ENCODE assay signal across 7 mouse cellular contexts in the genomic region with DNA sequence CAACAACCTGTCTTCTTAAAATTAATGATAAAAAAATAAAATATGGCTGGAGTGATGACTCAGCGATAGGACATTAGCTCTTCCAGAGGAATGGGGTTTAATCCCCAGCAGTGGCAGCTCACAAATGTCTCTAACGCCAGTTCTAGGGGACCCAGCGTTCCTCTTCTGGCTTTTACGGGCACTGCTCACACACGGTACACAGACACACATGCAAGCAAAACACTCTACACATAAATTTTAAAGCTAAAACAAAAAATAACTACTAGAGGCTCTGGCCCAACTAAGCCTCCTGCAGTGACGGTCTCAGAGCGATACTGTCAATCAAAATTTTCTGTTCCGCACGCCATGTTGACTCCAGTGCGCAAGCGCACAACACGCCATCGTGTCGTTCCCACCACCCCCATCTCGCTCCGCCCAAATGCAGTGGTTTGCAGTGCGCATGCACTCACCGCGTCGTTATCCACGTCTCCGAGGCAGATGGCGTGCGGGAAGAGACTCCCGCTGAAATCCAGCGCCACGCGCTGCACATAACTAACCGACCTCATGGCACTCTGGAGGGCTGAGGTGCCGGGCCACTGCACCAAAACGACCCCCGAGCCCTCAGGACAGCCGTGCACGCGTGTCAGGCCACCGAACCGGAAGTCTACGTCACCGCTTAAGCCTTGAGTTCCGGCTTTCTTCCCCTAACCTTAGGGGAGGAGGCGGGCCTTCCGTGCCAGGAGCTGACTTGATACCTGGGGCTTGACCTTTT. TPM values are rescaled to one million over a fixed set of nuclear protein-coding genes. Genes with fewer than 3 reads are reported as not detected.
DNase-seq lines count a peak whose midpoint lies in the region; ATAC-seq lines count a peak whose summit lies in the region.

A gene (minus strand): TSS at position 663 of the 751 bp plus-strand sequence.

- no peaks in the 10 kb centered on the region for H3K27me3 ChIP-seq in embryonic facial prominence, embryonic 11.5 days (ENCODE audit: control insufficient read depth, insufficient read depth, low read length)
- H3K27me3 ChIP-seq in limb, embryonic 11.5 days (ENCODE audit: control insufficient read depth, insufficient read depth, low read length): no peaks in the 10 kb centered on the region
- H3K27me3 ChIP-seq in midbrain, embryonic 14.5 days (ENCODE audit: control insufficient read depth, insufficient read depth, low read length): no peaks in the 10 kb centered on the region

- H3K27ac ChIP-seq in embryonic facial prominence, embryonic 11.5 days (replicated peaks; ENCODE audit: low read depth, low read length): peak within 1 kb of the TSS; percentile 87
- H3K27ac ChIP-seq in limb, embryonic 11.5 days (replicated peaks; ENCODE audit: low read depth, low read length): peak within 1 kb of the TSS; percentile 86
- H3K27ac ChIP-seq in midbrain, embryonic 14.5 days (replicated peaks; ENCODE audit: low read depth, low read length): peak within 1 kb of the TSS; percentile 99

- peak within 1 kb of the TSS; percentile 81 for H3K9ac ChIP-seq in embryonic facial prominence, embryonic 11.5 days (replicated peaks; ENCODE audit: low read length)
- peak within 1 kb of the TSS; percentile 77 for H3K9ac ChIP-seq in limb, embryonic 11.5 days (ENCODE audit: low read length)
- H3K9ac ChIP-seq in midbrain, embryonic 14.5 days (replicated peaks; ENCODE audit: low read length): peak within 1 kb of the TSS; percentile 78

- no peaks in the 10 kb centered on the region; the same call in 1 of the 2 replicates for H3K36me3 ChIP-seq in embryonic facial prominence, embryonic 11.5 days (replicated peaks; ENCODE audit: control insufficient read depth, insufficient read depth, low read depth, low read length)
- peaks cover 9% of the 10 kb centered on the region; the same call in 1 of the 2 replicates for H3K36me3 ChIP-seq in limb, embryonic 11.5 days (ENCODE audit: control insufficient read depth, insufficient read depth, low read length)
- H3K36me3 ChIP-seq in midbrain, embryonic 14.5 days (ENCODE audit: control insufficient read depth, insufficient read depth, low read length): peaks cover 11% of the 10 kb centered on the region

- H3K9me3 ChIP-seq in embryonic facial prominence, embryonic 11.5 days (replicated peaks; ENCODE audit: control insufficient read depth, low read length): no peaks in the 10 kb centered on the region
- H3K9me3 ChIP-seq in limb, embryonic 11.5 days (ENCODE audit: control insufficient read depth, low read length): no peaks in the 10 kb centered on the region
- no peaks in the 10 kb centered on the region for H3K9me3 ChIP-seq in midbrain, embryonic 14.5 days (ENCODE audit: control insufficient read depth, low read length)

- peak; percentile 97 for DNase-seq in adrenal gland, postnatal 14 days
- DNase-seq in embryonic facial prominence, embryonic 11.5 days (ENCODE audit: low spot score): peak; percentile 97
- peak; percentile 100 for DNase-seq in heart, adult 11 months
- peak; percentile 98 for DNase-seq in kidney, adult 18-20 months
- peak; percentile 94 for DNase-seq in limb, embryonic 11.5 days (ENCODE audit: low spot score)
- peak; percentile 98 for DNase-seq in midbrain, embryonic 14.5 days
- DNase-seq in spleen, adult 18-20 months: peak; percentile 91 to 92

- H3K4me2 ChIP-seq in embryonic facial prominence, embryonic 11.5 days (ENCODE audit: low read depth, low read length): peak within 1 kb of the TSS; percentile 46
- peak within 1 kb of the TSS; percentile 68 for H3K4me2 ChIP-seq in limb, embryonic 11.5 days (ENCODE audit: low read depth, severe bottlenecking)
- peak within 1 kb of the TSS; percentile 61 for H3K4me2 ChIP-seq in midbrain, embryonic 14.5 days (ENCODE audit: low read length)

- H3K4me3 ChIP-seq in embryonic facial prominence, embryonic 11.5 days (ENCODE audit: low read depth, low read length): peak within 1 kb of the TSS; percentile 54
- peak within 1 kb of the TSS; percentile 65 for H3K4me3 ChIP-seq in limb, embryonic 11.5 days (ENCODE audit: low read depth, low read length)
- H3K4me3 ChIP-seq in midbrain, embryonic 14.5 days (replicated peaks; ENCODE audit: low read depth, low read length): peak within 1 kb of the TSS; percentile 61

- ATAC-seq in embryonic facial prominence, embryonic 11.5 days (replicated peaks; ENCODE audit: insufficient number of reproducible peaks, low FRiP score, low TSS enrichment, low read depth): peak; percentile 91
- peak; percentile 93 for ATAC-seq in limb, embryonic 11.5 days (ENCODE audit: insufficient number of reproducible peaks, low FRiP score, low TSS enrichment, low read depth)
- ATAC-seq in midbrain, embryonic 14.5 days (ENCODE audit: low FRiP score, low TSS enrichment): peak; percentile 94

- no peaks in the 10 kb centered on the region for H3K4me1 ChIP-seq in embryonic facial prominence, embryonic 11.5 days (ENCODE audit: control insufficient read depth, insufficient read depth, low read length)
- 0 out of 2 replicates have a peak, but pooled peaks cover 4% of the 10 kb centered on the region for H3K4me1 ChIP-seq in limb, embryonic 11.5 days (ENCODE audit: control insufficient read depth, insufficient read depth, low read length)
- peaks cover 4% of the 10 kb centered on the region; the same call in 1 of the 2 replicates for H3K4me1 ChIP-seq in midbrain, embryonic 14.5 days (ENCODE audit: control insufficient read depth, insufficient read depth, low read length)

- WGBS in embryonic facial prominence, embryonic 11.5 days: under 1% methylated on average over 42 of the region's 42 CpGs
- under 1% methylated on average over 42 of the region's 42 CpGs for WGBS in limb, embryonic 11.5 days
- under 1% methylated on average over 42 of the region's 42 CpGs for WGBS in midbrain, embryonic 14.5 days

RNA-seq across cellular contexts. Expression of the gene that starts here (rescaled TPM):
- 21.6 and 35.8 TPM in 2 replicates for total RNA-seq in adrenal gland, postnatal 14 days (2021)
- 26.9 and 28.1 TPM in 2 replicates for polyA plus RNA-seq in embryonic facial prominence, embryonic 11.5 days (2014; fragmentation: Nextera tagmentation; extraction: Ambion mirVana)
- polyA plus RNA-seq in limb, embryonic 11.5 days (2014; fragmentation: Nextera tagmentation; extraction: Ambion mirVana): 35.0 and 35.3 TPM in 2 replicates
- polyA plus RNA-seq in midbrain, embryonic 14.5 days (2014; fragmentation: Nextera tagmentation; extraction: Ambion mirVana): 42.1 and 43.3 TPM in 2 replicates

Comparison
In these comparisons a context has a peak if more than half of its experiments do, and no peak if none do; other contexts are left out.
1. Peak in every context shown above with its lines: DNase-seq, ATAC-seq, H3K4me3 ChIP-seq and H3K27ac ChIP-seq.